Mouse (Mus musculus): ENCODE measurements around the gene Mroh9. TPM values are rescaled to one million over a fixed set of nuclear protein-coding genes. Genes with fewer than 3 reads are reported as not detected.

Gene Mroh9
- polyA plus RNA-seq, 1 experiment: not detected

DNA sequence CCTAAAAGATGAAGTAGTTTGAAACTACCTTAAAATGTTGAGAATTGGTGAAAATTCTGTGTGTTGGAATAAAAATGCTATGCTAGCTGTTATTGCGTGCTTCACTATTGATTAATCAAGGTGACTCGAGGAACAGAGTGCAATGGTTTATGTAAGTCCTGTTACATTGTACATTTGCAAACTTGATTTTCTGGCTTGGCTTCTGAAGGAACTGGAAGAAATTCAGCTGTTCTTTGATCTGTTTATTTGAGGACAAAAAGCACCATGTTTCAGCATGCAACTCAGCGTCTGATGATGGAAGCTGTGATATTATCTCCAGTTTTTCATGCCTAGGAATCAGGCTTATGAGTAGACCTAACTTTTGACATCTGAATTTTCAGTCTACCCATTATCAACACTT, 97.9 kb downstream of the Mroh9 start:
- TF ChIP-seq TAL1 (IDR thresholded peaks at IDR 0.05; ENCODE audit: low read length) (no peak), GATA1 (IDR thresholded peaks at IDR 0.05; ENCODE audit: low read length) (no peak)
- no peaks in the 10 kb centered on the region for H3K36me3 ChIP-seq (ENCODE audit: control insufficient read depth)

DNA sequence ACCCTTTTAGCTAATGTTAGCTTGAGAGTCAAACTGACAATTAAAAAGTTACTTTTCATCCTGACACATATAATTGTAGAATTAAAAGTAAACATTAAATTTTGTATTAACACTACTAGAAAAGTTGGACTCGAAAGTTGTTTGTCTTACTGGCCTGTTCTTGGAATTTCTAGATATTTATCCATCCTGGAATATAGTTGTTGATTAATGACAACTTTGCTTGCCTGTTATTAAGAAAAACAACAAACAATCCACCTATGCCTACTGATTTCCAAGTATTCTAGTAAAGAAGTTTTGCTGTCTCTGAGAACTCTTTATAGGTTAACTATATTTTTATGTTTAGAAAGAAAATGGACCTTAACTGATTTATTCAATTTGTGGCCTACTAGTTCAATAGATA, 98.7 kb downstream of the Mroh9 start:
- no peaks in the 10 kb centered on the region for H3K36me3 ChIP-seq (ENCODE audit: control insufficient read depth)
- H3K9me3 ChIP-seq (ENCODE audit: control insufficient read depth, low read length): peaks cover 6% of the 10 kb centered on the region
- TF ChIP-seq TAL1 (IDR thresholded peaks at IDR 0.05; ENCODE audit: low read length) (no peak), GATA1 (IDR thresholded peaks at IDR 0.05; ENCODE audit: low read length) (no peak)
- no peaks in the 10 kb centered on the region for H3K4me1 ChIP-seq (ENCODE audit: control insufficient read depth)
- no peaks in the 10 kb centered on the region for H3K27me3 ChIP-seq (ENCODE audit: control insufficient read depth)
- no peak overlapping the region for H3K4me3 ChIP-seq (replicated peaks)

More for the DNA sequence above, 97.9 kb downstream of the Mroh9 start:
- peaks cover 6% of the 10 kb centered on the region for H3K9me3 ChIP-seq (ENCODE audit: control insufficient read depth, low read length)
- H3K27me3 ChIP-seq (ENCODE audit: control insufficient read depth): no peaks in the 10 kb centered on the region
- H3K4me3 ChIP-seq (replicated peaks): no peak overlapping the region
- no peaks in the 10 kb centered on the region for H3K4me1 ChIP-seq (ENCODE audit: control insufficient read depth)

DNA sequence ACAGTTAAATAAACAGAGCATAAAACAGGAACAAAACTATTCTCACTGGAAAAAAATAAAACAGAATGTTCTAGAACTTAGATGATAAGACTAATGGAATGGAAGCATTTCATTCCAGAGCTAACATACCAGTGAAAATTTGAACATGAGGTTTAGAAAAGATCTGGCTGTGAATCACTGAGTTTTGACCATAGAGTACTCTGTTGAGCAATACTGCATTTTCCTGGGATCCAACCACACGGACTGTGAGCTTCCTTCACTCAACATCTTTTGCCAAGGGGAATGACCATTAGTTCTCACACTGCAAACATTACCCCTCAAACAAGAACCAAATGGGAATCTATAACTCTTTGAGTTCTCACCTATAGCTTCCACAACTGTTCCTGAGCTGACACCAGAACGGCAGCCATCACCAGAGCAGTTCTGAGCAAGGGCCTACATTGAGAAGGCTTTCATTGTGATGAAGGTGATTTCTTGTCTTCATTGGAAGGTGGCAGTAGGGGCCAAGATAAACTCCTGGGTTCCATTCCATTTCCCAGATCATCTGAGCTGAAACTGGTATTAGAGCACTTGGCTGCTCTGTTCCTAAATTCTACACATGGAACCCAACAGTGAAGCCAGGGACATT, 99.2 kb downstream of the Mroh9 start:
- Histone ChIP-seq H3K4me1 (ENCODE audit: control insufficient read depth) (no peaks in the 10 kb centered on the region), H3K9me3 (ENCODE audit: control insufficient read depth, low read length) (peaks cover 4% of the 10 kb centered on the region), H3K36me3 (ENCODE audit: control insufficient read depth) (no peaks in the 10 kb centered on the region), H3K4me3 (replicated peaks) (no peak overlapping the region), H3K27me3 (ENCODE audit: control insufficient read depth) (no peaks in the 10 kb centered on the region)
- TF ChIP-seq TAL1 (IDR thresholded peaks at IDR 0.05; ENCODE audit: low read length) (no peak), GATA1 (IDR thresholded peaks at IDR 0.05; ENCODE audit: low read length) (no peak)

DNA sequence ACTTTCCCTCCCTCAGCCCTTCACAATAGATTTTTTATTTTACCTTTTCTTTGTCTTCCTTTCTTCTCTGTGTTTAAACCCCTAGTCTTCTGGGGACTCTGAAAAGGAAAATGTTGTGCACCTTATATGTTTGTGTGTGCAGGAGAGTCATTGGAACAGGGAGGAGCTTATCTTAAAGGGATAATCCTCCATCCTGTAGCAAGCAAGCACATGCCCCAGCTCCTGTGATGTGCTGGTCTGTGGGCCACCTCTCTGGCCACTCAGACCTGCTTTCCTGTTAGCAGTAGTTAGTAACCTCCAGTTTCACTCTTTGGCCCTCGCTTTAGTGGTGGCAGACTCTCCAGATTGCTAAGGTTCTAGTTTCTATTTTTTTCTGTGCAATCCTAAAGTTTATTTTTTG, 101.0 kb downstream of the Mroh9 start, which contains the start of gene Fmo3:
TSS of gene Fmo3 (minus strand) at position 101 of the 400 bp plus-strand sequence.
- H3K36me3 ChIP-seq (ENCODE audit: control insufficient read depth): no peaks in the 10 kb centered on the region
- no peak within 1 kb of the TSS for H3K4me3 ChIP-seq (replicated peaks)
- peaks cover 3% of the 10 kb centered on the region; the same call in 1 of the 2 replicates for H3K9me3 ChIP-seq (ENCODE audit: control insufficient read depth, low read length)
- no peaks in the 10 kb centered on the region for H3K27me3 ChIP-seq (ENCODE audit: control insufficient read depth)
- no peak for TF ChIP-seq GATA1 (IDR thresholded peaks at IDR 0.05; ENCODE audit: low read length)
- no peak for TF ChIP-seq TAL1 (IDR thresholded peaks at IDR 0.05; ENCODE audit: low read length)
- no peaks in the 10 kb centered on the region for H3K4me1 ChIP-seq (ENCODE audit: control insufficient read depth)

Other genes with a start within 250 kb of the Mroh9 start
- not detected in 2 replicates for gene Fmo1, start 219.1 kb downstream of the Mroh9 start, polyA plus RNA-seq (2012)
- gene Fmo2, start 186.9 kb downstream of the Mroh9 start, polyA plus RNA-seq (2012): not detected in 2 replicates
- not detected in 2 replicates for gene Fmo6, start 148.2 kb downstream of the Mroh9 start, polyA plus RNA-seq (2012)
- gene Fmo3, start 101.1 kb downstream of the Mroh9 start, polyA plus RNA-seq (2012): not detected in 2 replicates
- 0.01 TPM in 1 of 2 replicates, not detected in the other for gene Prrx1, start 228.0 kb upstream of the Mroh9 start, polyA plus RNA-seq (2012)